Mouse (Mus musculus) stomach, postnatal 0 days (tissue): ENCODE measurements around the gene Naa11. TPM values are rescaled to one million over a fixed set of nuclear protein-coding genes. Genes with fewer than 3 reads are reported as not detected.

ENCODE experiments used
- ATAC-seq: fragments of 200-750 bp; cut with Nextera tagmentation; 2 replicates; pipeline ENCODE4 v1.8.0; 2017; ENCODE audit not compliant: low FRiP score, low TSS enrichment
- DNase-seq: peaks from one replicate; pipeline ENCODE4 v3.0.0-alpha.2; 2016; ENCODE audit warnings: low spot score
- H3K27ac ChIP-seq: fragments of 300-500 bp; sonication (generic); replicated peaks from 2 replicates; pipeline ENCODE4 v1.5.1; 2014; ENCODE audit warnings: mild to moderate bottlenecking, control low read depth
- H3K27me3 ChIP-seq: fragments of 300-500 bp; sonication (generic); 2 replicates; pipeline ENCODE4 v1.6.1; 2014; ENCODE audit warnings: low read length; ENCODE audit not compliant: control insufficient read depth, insufficient read depth
- H3K36me3 ChIP-seq: fragments of 300-500 bp; sonication (generic); 2 replicates; pipeline ENCODE4 v1.6.1; 2014; ENCODE audit warnings: low read length, mixed read lengths; ENCODE audit not compliant: control insufficient read depth, insufficient read depth
- H3K4me1 ChIP-seq: fragments of 300-500 bp; sonication (generic); replicated peaks from 2 replicates; pipeline ENCODE4 v1.6.1; 2014; ENCODE audit warnings: antibody characterized with exemption; ENCODE audit not compliant: control insufficient read depth, insufficient read depth
- H3K4me2 ChIP-seq: fragments of 300-500 bp; sonication (generic); replicated peaks from 2 replicates; pipeline ENCODE4 v1.6.1; 2014; ENCODE audit warnings: low read depth, mild to moderate bottlenecking, control low read depth, moderate library complexity
- H3K4me3 ChIP-seq: fragments of 300-500 bp; sonication (generic); 2 replicates; pipeline ENCODE4 v1.5.1; 2014; ENCODE audit warnings: low read depth, low read length, control low read depth
- H3K9ac ChIP-seq: fragments of 300-500 bp; sonication (generic); 2 replicates; pipeline ENCODE4 v1.6.1; 2014; ENCODE audit warnings: mild to moderate bottlenecking, low read length, control low read depth, mixed read lengths
- H3K9me3 ChIP-seq: fragments of 300-500 bp; sonication (generic); 2 replicates; pipeline ENCODE4 v1.6.1; 2016; ENCODE audit warnings: low read length; ENCODE audit not compliant: control insufficient read depth
- CTCF ChIP-seq: IDR thresholded peaks from 2 replicates; pipeline ENCODE4 v1.5.1; 2016; ENCODE audit warnings: antibody characterized with exemption, low read depth, mild to moderate bottlenecking, moderate library complexity
- EP300 ChIP-seq: optimal IDR thresholded peaks from 2 replicates; pipeline ENCODE3; 2016; ENCODE audit warnings: antibody characterized with exemption
- WGBS: fragments of 180-500 bp; shearing (Covaris S2); extraction: QIAGEN DNeasy Blood & Tissue Kit; methylation state at CpG from one replicate; pipeline ENCODE4 v1.1.7; 2014; 5-methylcytosine and 5-hydroxymethylcytosine counted together
- polyA plus RNA-seq: library from polyadenylated mRNA; unstranded; fragments of >200 nt; fragmentation: Nextera tagmentation; extraction: Ambion mirVana; gene quantifications from 2 replicates; pipeline ENCODE4 v1.2.1, GENCODE M21; 2015

The Naa11 gene
- polyA plus RNA-seq, result not detected in 2 replicates

GRCm38 (mm10) chr5:97392160-97392559, at the start of gene Naa11:
TSS of gene Naa11 (minus strand) at chr5:97392379.
- H3K4me2 ChIP-seq, result no peak within 1 kb of the TSS
- no peaks in the 10 kb centered on the region for H3K27me3 ChIP-seq
- no peaks in the 10 kb centered on the region for H3K36me3 ChIP-seq
- DNase-seq (no peak), ATAC-seq (no peak)
- no peaks in the 10 kb centered on the region for H3K4me1 ChIP-seq
- no peak within 1 kb of the TSS for H3K9ac ChIP-seq
- no peak within 1 kb of the TSS for H3K27ac ChIP-seq
- H3K4me3 ChIP-seq, result no peak within 1 kb of the TSS
- no peaks in the 10 kb centered on the region for H3K9me3 ChIP-seq
- WGBS, result 92% methylated on average over 23 of the region's 23 CpGs
- TF ChIP-seq EP300 (no peak), CTCF (no peak)

GRCm38 (mm10) chr5:97432512-97432911, 40.3 kb upstream of the Naa11 start:
- DNase-seq (no peak), ATAC-seq (no peak)
- no peak overlapping the region for H3K9ac ChIP-seq
- no peak overlapping the region for H3K4me2 ChIP-seq
- 90% methylated on average over 2 of the region's 2 CpGs for WGBS
- no peak overlapping the region for H3K27ac ChIP-seq
- no peak for TF ChIP-seq CTCF
- TF ChIP-seq EP300, result no peak
- no peaks in the 10 kb centered on the region for H3K27me3 ChIP-seq
- no peaks in the 10 kb centered on the region for H3K9me3 ChIP-seq
- H3K4me3 ChIP-seq, result no peak overlapping the region
- no peaks in the 10 kb centered on the region for H3K4me1 ChIP-seq
- H3K36me3 ChIP-seq, result no peaks in the 10 kb centered on the region

GRCm38 (mm10) chr5:97429976-97430375, 37.8 kb upstream of the Naa11 start:
- DNase-seq, result no peak
- no peak for TF ChIP-seq CTCF
- no peak for TF ChIP-seq EP300
- H3K9me3 ChIP-seq, result no peaks in the 10 kb centered on the region
- H3K4me1 ChIP-seq, result no peaks in the 10 kb centered on the region
- H3K4me3 ChIP-seq, result no peak overlapping the region
- no peaks in the 10 kb centered on the region for H3K36me3 ChIP-seq
- H3K27me3 ChIP-seq, result no peaks in the 10 kb centered on the region
- no peak overlapping the region for H3K9ac ChIP-seq
- H3K4me2 ChIP-seq, result no peak overlapping the region
- no peak overlapping the region for H3K27ac ChIP-seq
- 78% methylated on average over 9 of the region's 9 CpGs for WGBS
- ATAC-seq, result no peak

GRCm38 (mm10) chr5:97421669-97422068, 29.5 kb upstream of the Naa11 start:
- WGBS, result 94% methylated on average over 2 of the region's 2 CpGs
- Histone ChIP-seq H3K4me1 (no peaks in the 10 kb centered on the region), H3K4me3 (no peak overlapping the region), H3K36me3 (no peaks in the 10 kb centered on the region), H3K9me3 (no peaks in the 10 kb centered on the region), H3K9ac (no peak overlapping the region), H3K27me3 (no peaks in the 10 kb centered on the region), H3K4me2 (no peak overlapping the region), H3K27ac (no peak overlapping the region)
- TF ChIP-seq EP300, result no peak
- TF ChIP-seq CTCF, result no peak
- ATAC-seq (no peak), DNase-seq (no peak)

- TF ChIP-seq CTCF, result no peak
- TF ChIP-seq EP300, result no peak
- Histone ChIP-seq H3K4me1 (no peaks in the 10 kb centered on the region), H3K9ac (no peak overlapping the region), H3K36me3 (no peaks in the 10 kb centered on the region), H3K4me2 (no peak overlapping the region), H3K4me3 (no peak overlapping the region), H3K27ac (no peak overlapping the region), H3K9me3 (no peaks in the 10 kb centered on the region), H3K27me3 (no peaks in the 10 kb centered on the region)
- ATAC-seq (no peak), DNase-seq (no peak)
- WGBS, result 79% methylated on average over 2 of the region's 2 CpGs
These were observed 25.0 kb upstream of the Naa11 start for GRCm38 (mm10) chr5:97417185-97417584.

GRCm38 (mm10) chr5:97415837-97416236, 23.7 kb upstream of the Naa11 start:
- no peak for DNase-seq
- Histone ChIP-seq H3K27me3 (no peaks in the 10 kb centered on the region), H3K4me2 (no peak overlapping the region), H3K27ac (no peak overlapping the region), H3K36me3 (no peaks in the 10 kb centered on the region), H3K9ac (no peak overlapping the region), H3K4me1 (no peaks in the 10 kb centered on the region), H3K4me3 (no peak overlapping the region), H3K9me3 (no peaks in the 10 kb centered on the region)
- no peak for ATAC-seq
- TF ChIP-seq EP300, result no peak
- no peak for TF ChIP-seq CTCF
- 79% methylated on average over 6 of the region's 6 CpGs for WGBS
